Mouse (Mus musculus) heart, embryonic 12.5 days (tissue): ENCODE measurements at regions not wholly inside any gene's neighbourhood (a gene's known extent, or its start where the extent isn't known, plus 50 kb on each side); places are given as distances from the start of the nearest gene placed in this dataset.

Experiments
- ATAC-seq: fragments of 200-750 bp; cut with Nextera tagmentation; 2 replicates; pipeline ENCODE4 v1.8.0; 2017; ENCODE audit warnings: moderate TSS enrichment, moderate library complexity; ENCODE audit not compliant: insufficient number of reproducible peaks, low FRiP score
- H3K27ac ChIP-seq: fragments of 300-500 bp; sonication (generic); 2 replicates; pipeline ENCODE4 v1.5.1; 2016; ENCODE audit warnings: mild to moderate bottlenecking, moderate library complexity; ENCODE audit not compliant: poor library complexity, severe bottlenecking
- H3K27me3 ChIP-seq: fragments of 300-500 bp; sonication (generic); replicated peaks from 2 replicates; pipeline ENCODE4 v1.6.1; 2016; ENCODE audit warnings: mild to moderate bottlenecking, moderate library complexity
- H3K36me3 ChIP-seq: fragments of 300-500 bp; sonication (generic); 2 replicates; pipeline ENCODE4 v1.6.1; 2016; ENCODE audit warnings: mild to moderate bottlenecking, moderate library complexity
- H3K4me1 ChIP-seq: fragments of 300-500 bp; sonication (generic); replicated peaks from 2 replicates; pipeline ENCODE4 v1.6.1; 2016; ENCODE audit warnings: mild to moderate bottlenecking
- H3K4me2 ChIP-seq: fragments of 300-500 bp; sonication (generic); 2 replicates; pipeline ENCODE4 v1.6.1; 2016; ENCODE audit warnings: mild to moderate bottlenecking, moderate library complexity
- H3K4me3 ChIP-seq: fragments of 300-500 bp; sonication (generic); 2 replicates; pipeline ENCODE4 v1.5.1; 2016; ENCODE audit warnings: mild to moderate bottlenecking
- H3K9ac ChIP-seq: fragments of 300-500 bp; sonication (generic); 2 replicates; pipeline ENCODE4 v1.6.1; 2016; ENCODE audit warnings: mild to moderate bottlenecking, moderate library complexity
- H3K9me3 ChIP-seq: fragments of 300-500 bp; sonication (generic); replicated peaks from 2 replicates; pipeline ENCODE4 v1.6.1; 2016; ENCODE audit warnings: mild to moderate bottlenecking, moderate library complexity
- WGBS: fragments of 180-500 bp; shearing (Covaris S2); methylation state at CpG from one replicate; pipeline ENCODE4 v1.1.7; 2016; 5-methylcytosine and 5-hydroxymethylcytosine counted together

DNA sequence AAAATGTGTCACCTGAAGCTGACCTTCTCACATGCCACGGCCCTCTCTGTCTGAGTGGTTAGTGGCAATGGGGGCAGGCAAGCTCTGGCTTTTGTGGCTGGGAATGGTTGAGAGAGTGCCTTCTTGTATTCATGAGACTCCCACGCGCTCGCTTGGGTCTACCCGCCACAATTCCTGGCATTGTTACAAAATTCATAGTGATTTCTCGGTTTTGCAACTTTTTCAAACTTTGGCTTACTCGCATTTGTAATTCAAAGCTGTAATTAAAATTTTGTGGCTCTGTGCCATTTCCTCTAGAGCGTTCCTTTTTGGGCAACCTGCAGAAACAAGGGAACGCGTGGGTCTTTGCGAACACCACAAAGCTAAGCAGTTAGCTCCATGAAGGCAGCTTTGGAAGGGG is 186.3 kb downstream of the Pdgfra start:
- Histone ChIP-seq H3K4me2 (no peak overlapping the region), H3K4me3 (no peak overlapping the region), H3K27ac (no peak overlapping the region), H3K27me3 (no peaks in the 10 kb centered on the region), H3K36me3 (no peaks in the 10 kb centered on the region), H3K9ac (no peak overlapping the region), H3K9me3 (no peaks in the 10 kb centered on the region), H3K4me1 (no peaks in the 10 kb centered on the region)
- ATAC-seq = no peak
- WGBS = 88% methylated on average over 11 of the region's 11 CpGs

DNA sequence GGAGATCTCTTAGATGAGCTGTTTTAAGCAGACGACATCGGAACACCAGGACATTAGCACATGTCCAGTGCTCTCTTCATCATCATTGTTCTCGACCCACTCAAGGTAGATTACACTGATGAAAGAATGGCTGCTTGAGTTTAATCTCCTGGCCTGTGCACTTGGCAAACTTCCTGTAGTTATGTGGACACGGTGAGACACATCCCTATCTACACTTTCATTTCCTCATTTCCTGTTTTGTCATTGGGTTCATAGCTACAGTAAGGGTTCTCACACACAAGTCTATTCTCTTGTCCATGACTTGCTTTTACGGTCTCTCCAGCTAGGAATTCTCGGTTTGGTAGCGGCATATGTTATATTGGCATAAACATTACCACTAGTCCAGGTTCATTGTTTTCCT is 190.5 kb downstream of the Pdgfra start:
- Histone ChIP-seq H3K27ac (no peak overlapping the region), H3K9ac (no peak overlapping the region), H3K4me2 (no peak overlapping the region), H3K4me1 (no peaks in the 10 kb centered on the region), H3K27me3 (no peaks in the 10 kb centered on the region), H3K36me3 (no peaks in the 10 kb centered on the region), H3K9me3 (no peaks in the 10 kb centered on the region), H3K4me3 (no peak overlapping the region)
- no peak for ATAC-seq
- WGBS = 77% methylated on average over 7 of the region's 7 CpGs

DNA sequence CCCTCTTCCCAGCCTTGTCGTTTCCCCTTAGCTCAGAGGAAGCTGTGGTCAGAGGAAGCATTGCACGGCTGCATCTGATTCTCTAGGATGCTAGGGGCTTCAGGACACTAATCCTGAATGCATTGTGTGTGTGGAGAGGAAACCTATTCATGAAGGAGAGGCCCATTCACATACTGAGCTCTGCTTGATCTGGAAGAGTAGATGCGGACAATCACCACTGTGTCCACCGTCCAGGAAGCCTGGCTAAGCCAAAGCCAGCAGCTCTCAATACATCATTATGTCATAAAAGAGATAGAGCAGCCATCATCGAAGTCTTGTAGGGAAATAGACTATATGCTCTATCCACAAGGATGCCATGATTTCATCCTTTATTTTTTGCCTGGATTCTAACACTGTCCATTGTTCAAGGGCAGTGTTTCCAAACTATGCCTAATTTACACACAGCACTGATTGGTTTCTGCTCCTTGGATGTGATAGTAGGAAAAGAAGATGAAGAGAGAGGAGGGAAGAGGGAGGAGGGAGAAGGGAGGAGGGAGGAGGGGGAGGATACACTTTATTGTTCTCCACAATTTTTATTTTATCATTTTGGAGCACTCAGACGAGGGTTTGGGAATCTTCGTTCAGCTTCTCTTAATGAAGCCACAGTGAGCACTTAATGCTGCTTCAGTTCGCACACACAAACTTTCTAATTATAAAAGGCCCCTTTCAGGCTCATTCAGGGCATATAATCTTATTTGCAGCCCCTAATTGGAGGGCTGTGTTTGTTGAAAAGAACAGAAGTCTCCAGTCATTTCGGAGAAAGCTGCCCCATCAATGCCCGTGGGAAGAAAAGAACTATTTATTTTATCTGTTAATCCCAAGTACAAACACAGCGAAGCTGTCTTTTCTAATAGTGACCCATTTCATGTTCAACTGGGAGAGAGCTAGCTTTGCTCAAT is 195.0 kb downstream of the Pdgfra start:
- H3K4me3 ChIP-seq = no peak overlapping the region
- no peak overlapping the region for H3K27ac ChIP-seq
- no peaks in the 10 kb centered on the region for H3K9me3 ChIP-seq
- no peak overlapping the region for H3K4me2 ChIP-seq
- H3K27me3 ChIP-seq = no peaks in the 10 kb centered on the region
- H3K36me3 ChIP-seq = no peaks in the 10 kb centered on the region
- no peak for ATAC-seq
- H3K4me1 ChIP-seq = no peaks in the 10 kb centered on the region
- 55% methylated on average over 11 of the region's 11 CpGs for WGBS
- H3K9ac ChIP-seq = no peak overlapping the region

DNA sequence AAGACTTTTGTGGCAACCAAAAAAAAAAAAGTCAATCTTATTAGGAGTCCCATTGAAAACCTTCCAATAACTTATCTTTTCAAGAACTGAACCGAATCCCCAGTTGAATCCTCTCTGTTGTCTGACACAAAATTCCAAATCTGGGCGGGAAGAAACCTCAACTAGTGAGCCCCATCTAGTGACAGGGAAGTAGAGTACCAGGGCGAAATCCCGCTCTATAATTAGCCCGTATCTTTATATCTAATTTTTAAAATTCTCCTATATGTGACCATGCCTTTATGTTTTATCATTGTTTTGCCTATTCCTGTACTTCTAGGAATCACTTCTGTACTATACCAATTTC is 195.7 kb downstream of the Pdgfra start:
- no peak overlapping the region for H3K9ac ChIP-seq
- H3K9me3 ChIP-seq = no peaks in the 10 kb centered on the region
- H3K27ac ChIP-seq = no peak overlapping the region
- no peaks in the 10 kb centered on the region for H3K27me3 ChIP-seq
- no peaks in the 10 kb centered on the region for H3K4me1 ChIP-seq
- ATAC-seq = no peak
- H3K4me2 ChIP-seq = no peak overlapping the region
- no peaks in the 10 kb centered on the region for H3K36me3 ChIP-seq
- no peak overlapping the region for H3K4me3 ChIP-seq
- WGBS = 68% methylated on average over 5 of the region's 5 CpGs

DNA sequence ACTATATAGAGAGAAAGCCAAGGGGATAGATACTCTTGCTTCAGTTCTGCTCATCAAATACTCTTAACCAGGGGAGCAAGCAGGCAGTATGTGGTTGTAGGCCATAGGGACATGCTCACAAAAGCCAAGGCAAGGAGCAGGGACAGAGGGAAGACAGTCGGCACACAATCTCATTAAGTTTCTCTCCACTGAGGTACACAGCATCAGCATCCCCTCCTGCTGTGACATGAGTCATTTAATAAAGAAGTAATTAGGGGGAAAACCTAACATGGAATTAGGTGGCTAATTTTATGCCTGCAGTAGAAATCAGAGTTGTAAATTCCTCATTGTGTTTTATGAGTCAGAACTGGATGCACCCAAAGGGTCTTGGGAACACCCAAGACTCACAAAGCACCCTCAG is 203.2 kb downstream of the Pdgfra start:
- Histone ChIP-seq H3K27me3 (no peaks in the 10 kb centered on the region), H3K4me2 (no peak overlapping the region), H3K9me3 (no peaks in the 10 kb centered on the region), H3K4me1 (no peaks in the 10 kb centered on the region), H3K4me3 (no peak overlapping the region), H3K9ac (no peak overlapping the region), H3K27ac (no peak overlapping the region), H3K36me3 (no peaks in the 10 kb centered on the region)
- WGBS = 78% methylated on average over 1 of the region's 1 CpGs
- no peak for ATAC-seq

DNA sequence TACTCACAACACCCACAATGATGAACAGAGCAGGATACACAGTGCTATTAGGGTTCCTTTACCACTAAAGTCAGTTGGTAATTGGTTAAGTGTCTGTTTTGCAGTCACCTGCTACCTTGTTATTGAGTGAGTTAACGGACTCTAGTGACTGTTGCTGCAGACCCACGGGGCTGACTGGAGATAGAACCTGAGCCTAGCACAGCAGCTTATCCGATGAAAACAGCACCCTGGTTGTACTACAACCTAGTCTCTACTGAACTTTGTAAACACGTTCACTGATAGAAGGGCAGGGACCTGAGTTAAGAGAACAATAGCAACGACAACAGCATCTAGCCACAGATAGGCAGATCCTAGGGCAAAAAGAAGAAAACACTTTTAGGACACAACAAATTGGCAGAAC is 206.8 kb downstream of the Pdgfra start:
- H3K27ac ChIP-seq = no peak overlapping the region
- H3K9ac ChIP-seq = no peak overlapping the region
- no peaks in the 10 kb centered on the region for H3K9me3 ChIP-seq
- ATAC-seq = no peak
- H3K36me3 ChIP-seq = no peaks in the 10 kb centered on the region
- 63% methylated on average over 5 of the region's 5 CpGs for WGBS
- H3K27me3 ChIP-seq = no peaks in the 10 kb centered on the region
- H3K4me2 ChIP-seq = no peak overlapping the region
- no peak overlapping the region for H3K4me3 ChIP-seq
- no peaks in the 10 kb centered on the region for H3K4me1 ChIP-seq

DNA sequence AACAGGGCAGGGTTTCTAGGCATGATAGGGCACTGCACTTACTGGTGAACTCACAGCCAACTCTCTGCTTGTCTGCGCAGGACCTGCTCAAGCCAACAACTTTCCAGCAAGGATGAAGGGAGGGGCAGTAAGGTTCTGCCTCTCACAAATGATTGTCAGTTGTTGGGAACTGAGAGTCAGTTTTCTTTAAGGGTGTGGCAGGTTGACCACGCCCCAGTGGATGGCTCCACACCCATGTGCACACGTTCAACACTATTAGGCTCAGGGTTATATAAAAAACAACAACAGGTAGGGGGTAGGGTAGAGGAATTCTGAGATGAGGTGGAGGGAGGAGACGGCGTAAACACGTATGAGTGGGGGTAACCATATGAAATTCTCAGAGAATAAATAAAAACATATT is 210.9 kb upstream of the Kit start:
- Histone ChIP-seq H3K4me2 (no peak overlapping the region), H3K4me3 (no peak overlapping the region), H3K9ac (no peak overlapping the region), H3K36me3 (no peaks in the 10 kb centered on the region), H3K27ac (no peak overlapping the region), H3K4me1 (0 out of 2 replicates have a peak, but pooled peaks cover 2% of the 10 kb centered on the region), H3K9me3 (no peaks in the 10 kb centered on the region), H3K27me3 (no peaks in the 10 kb centered on the region)
- ATAC-seq = no peak
- WGBS = 80% methylated on average over 6 of the region's 6 CpGs

DNA sequence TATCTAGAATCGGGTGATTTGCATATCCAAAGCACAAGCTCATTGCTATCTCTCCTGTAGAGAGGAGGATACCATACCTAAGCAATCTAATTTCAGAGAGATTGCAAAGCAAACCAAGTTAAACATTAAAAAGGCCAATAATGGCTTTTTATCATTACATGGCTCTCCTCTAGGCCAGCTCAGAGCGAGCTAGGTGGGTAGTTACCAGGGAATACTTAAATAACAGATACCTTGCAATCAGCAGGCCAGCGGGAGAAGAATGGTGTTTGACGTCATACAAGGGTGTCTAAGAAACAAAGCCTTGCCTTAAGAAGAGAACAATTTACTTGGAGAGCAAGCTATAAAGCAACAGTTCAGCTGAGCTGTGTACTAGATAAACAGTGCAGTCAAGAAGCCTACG is 207.4 kb upstream of the Kit start:
- Histone ChIP-seq H3K4me2 (no peak overlapping the region), H3K36me3 (no peaks in the 10 kb centered on the region), H3K9me3 (peaks cover 5% of the 10 kb centered on the region; the same call in 1 of the 2 replicates), H3K27ac (no peak overlapping the region), H3K4me1 (0 out of 2 replicates have a peak, but pooled peaks cover 5% of the 10 kb centered on the region), H3K4me3 (no peak overlapping the region), H3K9ac (no peak overlapping the region), H3K27me3 (no peaks in the 10 kb centered on the region)
- no peak for ATAC-seq
- WGBS = 75% methylated on average over 5 of the region's 5 CpGs

DNA sequence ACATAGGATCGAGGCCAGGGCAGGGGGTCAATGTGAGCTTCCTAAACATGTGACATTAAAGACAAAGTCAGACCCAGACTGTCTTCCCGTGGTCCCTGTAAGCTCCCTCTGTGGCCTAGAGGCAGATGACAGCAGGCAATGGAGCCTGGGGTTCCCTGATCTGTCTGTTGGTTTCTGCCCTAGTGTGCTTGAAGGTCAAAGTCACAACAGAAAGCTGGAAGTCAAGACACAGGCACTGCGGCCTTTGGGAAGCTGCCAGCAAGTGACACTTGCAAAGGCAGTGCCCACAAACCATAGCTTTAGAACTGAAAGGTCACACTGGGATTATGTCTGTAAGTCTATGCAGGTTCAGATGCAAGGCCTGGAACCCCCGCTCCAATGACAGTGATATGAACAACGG is 206.0 kb upstream of the Kit start:
- no peaks in the 10 kb centered on the region for H3K36me3 ChIP-seq
- peaks cover 8% of the 10 kb centered on the region; the same call in 1 of the 2 replicates for H3K9me3 ChIP-seq
- H3K27ac ChIP-seq = no peak overlapping the region
- H3K4me1 ChIP-seq = 0 out of 2 replicates have a peak, but pooled peaks cover 5% of the 10 kb centered on the region
- ATAC-seq = no peak
- no peaks in the 10 kb centered on the region for H3K27me3 ChIP-seq
- WGBS = 72% methylated on average over 5 of the region's 5 CpGs
- no peak overlapping the region for H3K4me2 ChIP-seq
- H3K4me3 ChIP-seq = no peak overlapping the region
- no peak overlapping the region for H3K9ac ChIP-seq

DNA sequence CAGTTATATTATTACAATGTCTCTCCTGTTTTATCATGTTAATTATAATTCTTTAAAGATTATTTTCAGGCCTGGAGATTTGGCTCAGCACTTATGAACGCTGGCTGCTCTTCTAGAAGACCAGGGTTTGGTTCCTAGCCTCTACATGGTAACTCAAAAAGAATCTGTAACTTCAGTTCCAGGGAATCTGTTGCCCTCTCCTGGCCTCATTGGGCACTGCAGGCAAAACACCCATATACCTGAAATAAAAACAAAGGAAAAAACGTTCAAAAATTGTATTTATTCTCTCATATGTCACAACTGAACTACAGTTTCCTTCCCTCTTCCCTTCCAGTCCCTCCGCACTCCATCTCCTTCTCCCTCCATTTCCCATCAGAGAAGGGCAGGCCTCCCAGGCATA is 201.9 kb upstream of the Kit start:
- 52% methylated on average over 3 of the region's 3 CpGs for WGBS
- no peak overlapping the region for H3K9ac ChIP-seq
- no peak overlapping the region for H3K4me3 ChIP-seq
- H3K27ac ChIP-seq = no peak overlapping the region
- H3K4me2 ChIP-seq = no peak overlapping the region
- no peak for ATAC-seq
- no peaks in the 10 kb centered on the region for H3K27me3 ChIP-seq
- H3K9me3 ChIP-seq = peaks cover 8% of the 10 kb centered on the region; the same call in 1 of the 2 replicates
- H3K4me1 ChIP-seq = peaks cover 14% of the 10 kb centered on the region
- no peaks in the 10 kb centered on the region for H3K36me3 ChIP-seq

DNA sequence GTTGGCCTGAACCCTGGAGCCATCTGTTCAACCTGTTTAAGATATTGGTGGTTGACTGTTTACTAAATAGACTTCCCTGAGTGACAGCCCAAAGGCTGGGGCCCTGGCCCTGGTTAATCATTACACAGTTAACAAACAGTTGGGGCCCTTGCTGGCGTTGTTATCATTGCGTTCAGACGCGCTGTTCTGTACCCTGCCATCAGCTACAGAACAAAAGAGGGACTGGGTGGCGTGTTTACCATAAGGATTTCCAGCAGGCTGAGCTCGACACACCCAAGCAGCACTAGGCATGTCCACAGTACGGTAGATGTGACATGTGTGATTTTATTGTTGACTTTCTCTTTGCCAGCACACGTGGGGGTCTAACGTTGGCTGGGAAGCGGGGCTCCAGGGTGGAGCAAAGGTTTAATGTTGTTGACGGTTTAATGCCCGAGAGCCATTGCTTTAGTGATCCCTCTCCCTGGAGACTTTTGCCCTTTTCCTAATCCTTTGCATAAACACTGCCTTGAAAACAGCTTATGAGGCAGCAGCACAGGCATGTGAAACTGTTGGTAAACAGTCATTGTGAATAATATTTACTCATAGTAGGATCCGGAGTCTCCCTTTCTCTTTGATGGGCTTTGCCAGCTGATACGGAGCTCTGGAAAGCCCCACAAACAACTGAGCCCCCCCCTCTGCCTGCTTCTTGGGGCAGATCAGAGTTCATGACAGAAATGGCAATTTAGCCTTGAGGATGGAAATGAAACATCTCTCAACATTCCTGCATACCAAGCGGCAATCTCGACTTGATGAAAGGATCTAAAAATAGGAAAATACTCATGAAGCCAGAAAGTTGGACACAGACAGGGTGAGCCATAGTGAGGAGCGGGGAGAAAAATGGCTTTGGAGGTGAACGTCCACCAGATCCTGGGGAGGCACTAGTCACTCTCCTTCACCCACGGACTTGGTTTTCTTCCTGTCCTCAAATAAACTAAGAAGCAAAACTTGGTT is 197.1 kb upstream of the Kit start:
- Histone ChIP-seq H3K4me2 (peak overlapping the region; percentile 47), H3K9me3 (no peaks in the 10 kb centered on the region; the same call in 1 of the 2 replicates), H3K36me3 (no peaks in the 10 kb centered on the region), H3K4me3 (no peak overlapping the region), H3K27me3 (no peaks in the 10 kb centered on the region), H3K4me1 (peaks cover 22% of the 10 kb centered on the region), H3K9ac (peak overlapping the region; percentile 38; the same call in 1 of the 2 replicates), H3K27ac (peak overlapping the region; percentile 21; the same call in 1 of the 2 replicates)
- 36% methylated on average over 19 of the region's 19 CpGs for WGBS
- peak; percentile 69 for ATAC-seq
